Mouse (Mus musculus) testis, adult 2 months (tissue): ENCODE measurements at regions not wholly inside any gene's neighbourhood (a gene's known extent, or its start where the extent isn't known, plus 50 kb on each side); places are given as distances from the start of the nearest gene placed in this dataset.

Experiments
- CTCF ChIP-seq: fragments of 200-500 bp; IDR thresholded peaks from 2 replicates; pipeline ENCODE4 v1.5.1; 2012; ENCODE audit warnings: low read depth, mild to moderate bottlenecking, inconsistent platforms, low read length, moderate library complexity; ENCODE audit not compliant: control insufficient read depth, insufficient read depth, insufficient replicate concordance
- POLR2A ChIP-seq: fragments of 200-500 bp; IDR thresholded peaks from 2 replicates; pipeline ENCODE4 v1.6.1; 2012; ENCODE audit warnings: low read depth, mild to moderate bottlenecking, inconsistent platforms, low read length, moderate library complexity; ENCODE audit not compliant: control insufficient read depth

- TF ChIP-seq CTCF, result no peak
- no peak for TF ChIP-seq POLR2A
Measured at GRCm38 (mm10) chr7:72753053-72753559, 446.7 kb upstream of the Mctp2 start.
